Mouse (Mus musculus): ENCODE measurements around the gene Hist1h2be. TPM values are rescaled to one million over a fixed set of nuclear protein-coding genes. Genes with fewer than 3 reads are reported as not detected.
A peak's percentile ranks its signal among the peaks of the same experiment; 100 is the strongest.
"Not testable (repeated sequence)": the region's sequence is repeated elsewhere in the genome, so short reads cannot be mapped to it uniquely, and the experiment has no call there.

Hist1h2be gene
- polyA plus RNA-seq, 1 experiment from 2014 or later: 2.6 TPM

DNA sequence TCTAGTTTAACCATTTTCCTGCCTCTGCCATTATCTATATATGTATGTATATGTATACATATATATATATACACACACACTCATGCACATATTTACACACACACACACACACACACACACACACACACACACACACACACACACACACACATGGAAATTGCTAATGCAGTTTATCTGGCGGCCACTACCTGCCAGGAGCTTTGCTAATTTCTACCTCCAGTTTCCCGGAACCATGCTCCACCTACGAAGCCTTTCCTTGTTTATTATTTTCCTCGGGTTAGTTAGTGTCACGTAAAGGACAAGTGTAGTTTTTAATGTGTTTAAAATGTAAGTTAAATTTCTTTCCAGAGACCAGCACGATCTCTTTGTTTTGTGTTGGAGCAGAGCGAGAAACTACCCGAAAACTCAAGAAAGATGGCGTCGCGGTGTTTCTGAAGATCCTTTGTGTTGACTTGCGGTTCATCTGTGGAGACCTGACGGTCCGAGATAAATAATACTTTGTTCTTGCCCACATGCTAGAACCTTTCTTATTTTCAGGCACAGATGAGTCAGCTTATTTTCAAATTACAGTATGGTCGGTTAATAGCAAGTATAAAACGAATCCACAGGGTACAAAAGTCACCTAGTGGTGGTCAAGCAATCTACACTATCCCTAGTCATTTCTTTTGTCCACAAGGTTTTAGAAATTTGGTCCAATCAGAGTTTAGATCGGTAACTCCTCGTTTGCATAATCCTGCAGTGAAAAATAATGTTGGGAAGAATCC is 58.0 kb downstream of the Hist1h2be start:
- ATAC-seq: peak; percentile 50
- Histone ChIP-seq H3K4me1 (peaks cover 3% of the 10 kb centered on the region; the same call in 1 of the 2 replicates), H3K36me3 (ENCODE audit: poor library complexity, severe bottlenecking) (no peaks in the 10 kb centered on the region), H3K9me3 (replicated peaks) (no peaks in the 10 kb centered on the region), H3K27me3 (no peaks in the 10 kb centered on the region), H3K9ac (peak overlapping the region; percentile 63), H3K4me2 (peak overlapping the region; percentile 70), H3K27ac (peak overlapping the region; percentile 98), H3K4me3 (peak overlapping the region; percentile 46)
- WGBS: 2% methylated on average over 18 of the region's 18 CpGs

DNA sequence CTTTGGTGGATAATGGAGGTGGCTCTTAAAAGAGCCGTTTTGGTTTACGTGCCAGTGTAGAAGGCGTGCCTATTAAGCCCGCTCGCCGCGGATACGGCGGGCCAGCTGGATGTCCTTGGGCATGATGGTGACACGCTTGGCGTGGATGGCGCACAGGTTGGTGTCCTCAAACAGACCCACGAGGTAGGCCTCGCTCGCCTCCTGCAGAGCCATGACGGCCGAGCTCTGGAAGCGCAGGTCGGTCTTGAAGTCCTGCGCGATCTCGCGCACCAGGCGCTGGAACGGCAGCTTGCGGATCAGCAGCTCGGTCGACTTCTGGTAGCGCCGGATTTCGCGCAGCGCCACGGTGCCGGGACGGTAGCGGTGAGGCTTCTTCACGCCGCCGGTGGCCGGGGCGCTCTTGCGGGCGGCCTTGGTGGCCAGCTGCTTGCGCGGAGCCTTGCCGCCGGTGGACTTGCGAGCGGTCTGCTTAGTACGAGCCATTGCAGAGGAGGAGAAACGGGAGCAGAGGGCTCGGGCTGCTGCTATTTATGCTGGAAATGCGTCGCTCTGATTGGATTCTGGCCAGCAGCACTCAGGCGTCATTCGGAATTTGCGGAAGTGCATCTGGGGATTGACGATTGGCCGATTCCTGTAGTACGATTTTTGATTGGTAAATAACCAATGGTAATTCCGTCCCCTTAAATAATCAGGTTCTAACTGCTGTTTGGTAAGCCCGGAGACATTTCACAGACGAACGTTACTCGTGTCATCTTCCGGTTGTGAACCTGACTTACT is 58.9 kb downstream of the Hist1h2be start, which contains the start of gene Hist1h3e:
Gene Hist1h3e (minus strand): TSS at position 487 of the 777 bp plus-strand sequence.
- not testable (repeated sequence) for H3K4me1 ChIP-seq; H3K27me3 ChIP-seq; H3K36me3 ChIP-seq (ENCODE audit: poor library complexity, severe bottlenecking); H3K9me3 ChIP-seq (replicated peaks)
- peak within 1 kb of the TSS; percentile 75 for H3K9ac ChIP-seq
- WGBS: under 1% methylated on average over 44 of the region's 67 CpGs
- H3K27ac ChIP-seq: peak within 1 kb of the TSS; percentile 98
- H3K4me2 ChIP-seq: peak within 1 kb of the TSS; percentile 70
- peak; percentile 94 for ATAC-seq
- H3K4me3 ChIP-seq: peak within 1 kb of the TSS; percentile 46

DNA sequence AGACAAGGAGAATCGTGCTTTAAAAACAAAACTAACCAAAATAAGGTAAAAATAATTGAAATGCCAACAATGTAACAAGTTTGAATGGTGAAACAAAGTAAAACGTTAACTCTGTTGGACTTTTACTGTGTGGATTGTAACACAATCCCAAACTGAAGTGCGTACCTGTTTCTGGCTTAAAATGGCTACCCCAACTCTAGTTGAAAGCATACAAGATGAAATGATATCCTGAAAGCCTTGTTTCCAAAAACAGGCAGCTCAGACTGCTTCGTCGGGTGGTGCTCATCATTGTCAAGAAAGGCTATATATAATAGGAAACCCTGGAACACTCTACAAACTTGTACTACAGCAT is 59.4 kb downstream of the Hist1h2be start:
- H3K27me3 ChIP-seq; H3K36me3 ChIP-seq (ENCODE audit: poor library complexity, severe bottlenecking); H3K4me1 ChIP-seq; ATAC-seq; H3K9me3 ChIP-seq (replicated peaks): not testable (repeated sequence)
- Histone ChIP-seq H3K9ac (peak overlapping the region; percentile 75), H3K4me2 (peak overlapping the region; percentile 70), H3K27ac (peak overlapping the region; percentile 98), H3K4me3 (peak overlapping the region; percentile 46)
- WGBS: 0% methylated on average over 2 of the region's 5 CpGs

DNA sequence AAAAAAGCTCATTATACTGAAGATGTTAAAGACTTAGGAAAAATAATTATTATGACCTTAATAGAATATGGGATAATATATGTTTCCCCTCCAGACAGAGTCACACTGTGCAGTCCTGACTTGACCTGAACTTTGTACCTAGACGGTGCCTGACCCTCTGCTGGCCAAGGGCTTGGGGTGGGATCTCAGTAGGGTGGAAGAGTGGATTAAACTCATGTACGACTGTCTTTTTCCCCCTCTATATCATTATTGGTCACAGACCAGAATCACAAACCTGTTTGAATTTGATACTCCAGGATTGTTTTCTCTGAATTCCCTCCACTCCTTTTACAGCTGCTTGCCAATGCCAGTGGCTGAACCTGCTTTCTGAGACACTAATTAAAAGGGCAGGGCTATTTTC is 60.2 kb downstream of the Hist1h2be start:
- H3K27ac ChIP-seq: peak overlapping the region; percentile 59
- H3K4me3 ChIP-seq; ATAC-seq; H3K27me3 ChIP-seq; H3K9ac ChIP-seq; H3K36me3 ChIP-seq (ENCODE audit: poor library complexity, severe bottlenecking); H3K4me1 ChIP-seq; H3K9me3 ChIP-seq (replicated peaks): not testable (repeated sequence)
- 12% methylated on average over 2 of the region's 2 CpGs for WGBS
- H3K4me2 ChIP-seq: peak overlapping the region; percentile 40

DNA sequence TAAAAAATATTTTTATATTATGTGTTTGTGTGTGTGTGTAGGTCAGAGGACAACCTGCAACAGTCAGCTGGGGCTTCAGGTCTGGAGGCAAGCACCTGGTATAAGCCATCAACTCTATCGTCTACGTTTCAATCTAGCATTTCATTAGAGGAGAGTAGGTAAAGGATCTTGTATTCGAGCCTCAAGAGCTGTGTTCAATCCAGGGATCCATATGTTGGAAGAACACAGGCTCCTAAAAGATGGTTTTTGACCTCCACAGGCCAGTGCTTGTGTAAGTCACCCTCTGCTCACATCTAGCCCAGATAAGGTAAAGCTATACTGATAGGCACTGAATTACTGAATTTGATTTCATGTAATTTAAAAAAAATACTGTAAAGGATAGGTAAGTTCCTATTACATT is 64.0 kb downstream of the Hist1h2be start:
- Histone ChIP-seq H3K27me3 (no peaks in the 10 kb centered on the region), H3K27ac (peak overlapping the region; percentile 16; the same call in 1 of the 2 replicates), H3K9ac (no peak overlapping the region), H3K9me3 (replicated peaks) (no peaks in the 10 kb centered on the region), H3K4me3 (no peak overlapping the region), H3K36me3 (ENCODE audit: poor library complexity, severe bottlenecking) (no peaks in the 10 kb centered on the region), H3K4me1 (peaks cover 23% of the 10 kb centered on the region), H3K4me2 (peak overlapping the region; percentile 93)
- no peak for ATAC-seq
- whole genome bisulfite sequencing: 64% methylated on average over 3 of the region's 3 CpGs

DNA sequence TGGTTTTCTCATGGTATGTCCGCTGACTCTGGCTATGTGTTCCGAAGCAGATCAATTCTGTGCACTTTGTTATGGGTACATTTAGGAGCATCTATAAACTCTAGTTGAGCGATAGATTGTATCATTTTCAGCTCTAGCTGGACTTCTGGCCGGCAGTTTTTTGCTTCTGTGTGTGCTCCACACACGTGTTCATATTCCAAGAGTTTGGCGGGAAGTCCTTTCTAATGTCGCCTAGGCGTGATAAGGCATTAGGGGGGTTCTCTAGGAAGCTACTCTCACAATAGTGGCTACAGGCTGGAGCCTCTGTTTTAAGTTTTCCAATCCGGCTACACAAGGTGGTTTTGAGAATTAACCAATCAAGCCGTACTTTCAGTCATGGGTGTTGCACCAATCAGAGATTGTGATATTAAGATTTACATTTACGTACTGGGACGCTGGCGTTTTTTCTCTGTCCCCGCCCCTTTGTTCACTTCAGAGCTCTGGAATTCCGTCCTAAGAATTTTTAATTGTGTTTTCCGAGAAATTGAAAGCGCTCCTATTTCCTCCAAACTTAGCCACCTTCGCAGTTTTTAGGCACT is 65.0 kb downstream of the Hist1h2be start:
- Histone ChIP-seq H3K4me1 (peaks cover 24% of the 10 kb centered on the region), H3K4me3 (peak overlapping the region; percentile 61), H3K9me3 (replicated peaks) (no peaks in the 10 kb centered on the region), H3K9ac (peak overlapping the region; percentile 87), H3K27me3 (no peaks in the 10 kb centered on the region), H3K27ac (peak overlapping the region; percentile 99), H3K36me3 (ENCODE audit: poor library complexity, severe bottlenecking) (no peaks in the 10 kb centered on the region), H3K4me2 (peak overlapping the region; percentile 93)
- peak; percentile 84 for ATAC-seq
- under 1% methylated on average over 18 of the region's 18 CpGs for WGBS

DNA sequence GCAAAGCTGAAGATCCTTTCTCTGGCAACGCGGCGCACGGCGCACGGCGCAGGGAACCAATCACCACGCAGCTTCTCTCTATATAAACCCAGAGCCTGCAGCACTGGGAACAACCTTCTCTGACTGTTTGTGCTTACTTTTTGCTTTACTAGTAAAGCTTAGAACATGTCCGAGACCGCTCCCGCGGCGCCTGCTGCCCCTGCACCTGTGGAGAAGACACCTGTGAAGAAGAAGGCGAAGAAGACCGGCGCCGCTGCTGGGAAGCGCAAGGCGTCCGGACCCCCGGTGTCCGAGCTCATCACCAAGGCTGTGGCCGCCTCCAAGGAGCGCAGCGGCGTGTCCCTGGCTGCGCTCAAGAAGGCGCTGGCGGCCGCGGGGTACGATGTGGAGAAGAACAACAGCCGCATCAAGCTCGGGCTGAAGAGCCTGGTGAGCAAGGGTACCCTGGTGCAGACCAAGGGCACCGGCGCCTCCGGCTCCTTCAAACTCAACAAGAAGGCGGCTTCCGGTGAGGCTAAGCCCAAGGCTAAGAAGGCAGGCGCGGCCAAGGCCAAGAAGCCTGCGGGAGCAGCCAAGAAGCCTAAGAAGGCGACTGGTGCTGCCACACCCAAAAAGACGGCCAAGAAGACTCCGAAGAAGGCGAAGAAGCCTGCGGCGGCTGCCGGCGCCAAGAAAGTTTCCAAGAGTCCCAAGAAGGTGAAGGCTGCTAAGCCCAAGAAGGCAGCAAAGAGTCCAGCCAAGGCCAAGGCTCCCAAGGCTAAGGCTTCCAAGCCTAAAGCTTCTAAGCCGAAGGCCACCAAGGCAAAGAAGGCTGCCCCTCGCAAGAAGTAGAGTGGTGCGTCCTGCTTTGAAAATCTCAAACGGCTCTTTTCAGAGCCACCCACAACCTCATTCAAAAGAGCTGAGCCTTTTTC is 65.7 kb downstream of the Hist1h2be start:
- Histone ChIP-seq H3K4me3 (peak overlapping the region; percentile 61), H3K4me1 (peaks cover 27% of the 10 kb centered on the region)
- under 1% methylated on average over 54 of the region's 54 CpGs for WGBS

DNA sequence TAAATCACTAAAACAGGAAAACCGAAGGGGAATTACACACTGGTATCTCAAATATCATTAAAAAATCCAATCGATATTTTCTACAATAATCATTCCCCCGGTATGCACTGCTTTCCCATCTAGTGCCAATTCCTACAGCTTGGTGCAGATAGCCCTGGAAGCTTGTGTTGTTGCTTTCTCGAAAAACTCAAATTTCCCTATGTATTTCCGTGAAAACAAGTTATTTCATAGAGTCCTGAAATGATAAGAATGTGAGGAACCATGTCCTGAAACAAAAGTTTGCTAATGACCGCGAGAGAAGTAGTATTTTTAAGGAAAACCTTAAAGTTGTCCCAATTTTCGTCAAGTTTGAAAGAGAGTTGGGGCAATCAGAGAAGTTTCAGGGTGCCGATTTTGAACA is 66.5 kb downstream of the Hist1h2be start:
- H3K27me3 ChIP-seq: no peaks in the 10 kb centered on the region
- 24% methylated on average over 9 of the region's 9 CpGs for WGBS
- no peak for ATAC-seq
- peak overlapping the region; percentile 87 for H3K9ac ChIP-seq
- no peaks in the 10 kb centered on the region for H3K9me3 ChIP-seq (replicated peaks)
- peak overlapping the region; percentile 61 for H3K4me3 ChIP-seq
- H3K27ac ChIP-seq: peak overlapping the region; percentile 99
- no peaks in the 10 kb centered on the region for H3K36me3 ChIP-seq (ENCODE audit: poor library complexity, severe bottlenecking)
- H3K4me2 ChIP-seq: peak overlapping the region; percentile 93
- peaks cover 27% of the 10 kb centered on the region for H3K4me1 ChIP-seq

More for the DNA sequence above, 65.7 kb downstream of the Hist1h2be start:
- Histone ChIP-seq H3K36me3 (ENCODE audit: poor library complexity, severe bottlenecking) (no peaks in the 10 kb centered on the region), H3K9ac (peak overlapping the region; percentile 87), H3K27ac (peak overlapping the region; percentile 99), H3K27me3 (no peaks in the 10 kb centered on the region), H3K9me3 (replicated peaks) (no peaks in the 10 kb centered on the region), H3K4me2 (peak overlapping the region; percentile 93)
- peak; percentile 87 for ATAC-seq

DNA sequence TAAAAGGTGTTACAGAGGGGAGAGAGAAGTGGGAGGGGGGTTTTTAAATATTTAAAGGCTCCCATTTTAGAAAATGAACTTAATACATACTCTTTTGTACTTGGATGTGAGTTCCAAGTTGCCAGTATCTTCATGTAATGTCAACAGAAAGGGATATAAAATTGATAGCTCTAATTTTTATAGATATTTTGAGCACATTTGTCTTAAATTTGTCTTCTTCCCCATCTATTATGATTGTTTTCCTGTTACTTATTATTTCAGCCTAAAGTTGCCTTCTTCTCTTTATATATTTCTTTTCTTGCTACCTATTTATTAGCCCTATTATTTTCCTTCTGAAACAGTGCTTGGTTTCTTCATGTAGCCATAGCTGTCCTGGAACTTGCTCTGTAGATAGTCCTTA is 68.0 kb downstream of the Hist1h2be start, which contains the start of gene Hist1h1d:
Gene Hist1h1d (plus strand): TSS at position 301 of the 400 bp plus-strand sequence.
- Histone ChIP-seq H3K27me3 (no peaks in the 10 kb centered on the region), H3K4me1 (peaks cover 27% of the 10 kb centered on the region), H3K9ac (peak within 1 kb of the TSS; percentile 87), H3K4me3 (0 out of 2 replicates have a peak within 1 kb of the TSS, but pooled peaks have one; percentile 3), H3K27ac (peak within 1 kb of the TSS; percentile 99), H3K9me3 (replicated peaks) (no peaks in the 10 kb centered on the region), H3K36me3 (ENCODE audit: poor library complexity, severe bottlenecking) (no peaks in the 10 kb centered on the region), H3K4me2 (peak within 1 kb of the TSS; percentile 93)
- no peak for ATAC-seq

DNA sequence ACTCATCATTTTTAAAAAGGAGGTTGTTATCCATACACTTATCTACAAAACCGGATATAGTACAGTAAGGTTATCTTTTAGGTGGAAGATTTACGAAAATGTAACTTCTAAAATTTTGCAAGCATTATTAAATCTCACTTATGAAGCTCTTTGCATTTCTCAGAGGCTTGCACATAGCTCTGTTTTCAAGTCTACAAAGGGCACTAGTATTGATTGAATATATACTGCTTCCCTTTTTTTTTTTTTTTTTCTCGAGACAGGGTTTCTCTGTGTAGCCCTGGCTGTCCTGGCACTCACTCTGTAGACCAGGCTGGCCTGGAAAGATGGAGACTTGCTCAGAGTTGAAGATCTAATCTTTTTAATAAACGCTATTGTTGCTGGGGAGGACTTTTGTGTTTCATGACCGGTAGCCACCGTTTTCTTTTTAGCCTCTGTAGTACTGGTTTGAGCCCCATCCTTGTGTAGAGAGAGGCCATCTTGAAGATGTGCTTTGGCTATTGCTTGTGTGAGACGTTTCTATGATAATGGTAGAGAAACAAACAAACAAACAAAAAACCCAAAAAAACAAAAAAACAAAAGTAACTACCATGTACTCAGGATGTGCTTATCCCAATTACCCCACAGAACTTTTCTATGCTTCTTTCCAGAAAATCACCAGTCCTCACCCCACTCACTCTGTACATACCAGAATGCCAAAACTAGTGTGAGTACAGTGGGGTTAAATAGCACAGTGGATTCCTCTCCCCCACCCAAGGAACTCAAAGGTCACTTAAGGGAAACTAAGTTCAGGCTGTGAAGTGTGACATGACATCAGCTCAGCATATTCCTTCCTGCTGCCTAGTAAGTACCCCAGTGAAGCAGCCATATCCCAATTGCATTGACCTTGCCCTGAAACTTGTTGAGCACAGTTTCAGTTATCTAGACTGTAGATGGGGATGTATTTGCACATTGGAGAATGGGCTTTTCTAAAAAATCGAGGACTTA is 68.7 kb downstream of the Hist1h2be start:
- H3K36me3 ChIP-seq (ENCODE audit: poor library complexity, severe bottlenecking): no peaks in the 10 kb centered on the region
- peak overlapping the region; percentile 46 for H3K4me3 ChIP-seq
- H3K4me2 ChIP-seq: peak overlapping the region; percentile 65
- H3K27me3 ChIP-seq: no peaks in the 10 kb centered on the region
- H3K4me1 ChIP-seq: peaks cover 27% of the 10 kb centered on the region
- no peak for ATAC-seq
- 49% methylated on average over 8 of the region's 8 CpGs for WGBS
- H3K9me3 ChIP-seq (replicated peaks): no peaks in the 10 kb centered on the region
- H3K27ac ChIP-seq: peak overlapping the region; percentile 93
- peak overlapping the region; percentile 69 for H3K9ac ChIP-seq
